Mouse (Mus musculus) left cerebral cortex, adult 18-20 months (tissue): ENCODE data around the gene Hus1b. TPM values are rescaled to one million over a fixed set of nuclear protein-coding genes. Genes with fewer than 3 reads are reported as not detected.

Source experiments
- DNase-seq, 2 experiments: peaks; one replicate each; pipeline ENCODE4 v3.0.0; 2021 to 2022; ENCODE audit warnings: low spot score in 2 of 2, mixed read lengths in 1 of 2
- total RNA-seq, 2 experiments: library from RNA; stranded (reverse); gene quantifications; 2 replicates each; pipeline ENCODE4 v1.2.3; 2021

The Hus1b gene
- total RNA-seq, 2 experiments from 2014 or later, result 0.47 to 0.72 TPM

- DNase-seq, result no peak
Observed at GRCm38 (mm10) chr13:30952044-30952443, 4.5 kb upstream of the Hus1b start.

- no peak for DNase-seq
Observed at GRCm38 (mm10) chr13:30949181-30949580, 1.6 kb upstream of the Hus1b start.

GRCm38 (mm10) chr13:30947129-30947528 lies 430 bp downstream of the Hus1b start:
- no peak for DNase-seq

GRCm38 (mm10) chr13:30945788-30946187 lies 1.8 kb downstream of the Hus1b start:
- DNase-seq, result no peak

- DNase-seq, result no peak
Observed at GRCm38 (mm10) chr13:30932972-30933371, 14.6 kb downstream of the Hus1b start.

GRCm38 (mm10) chr13:30931613-30932012 lies 15.9 kb downstream of the Hus1b start:
- no peak for DNase-seq

GRCm38 (mm10) chr13:30929119-30929518 lies 18.4 kb downstream of the Hus1b start:
- no peak for DNase-seq

GRCm38 (mm10) chr13:30924269-30924668 lies 23.3 kb downstream of the Hus1b start:
- no peak for DNase-seq

- DNase-seq, result no peak
Observed at GRCm38 (mm10) chr13:30921914-30922313, 25.6 kb downstream of the Hus1b start.

GRCm38 (mm10) chr13:30913757-30914156 lies 33.8 kb downstream of the Hus1b start:
- DNase-seq, result no peak

- no peak for DNase-seq
Observed at GRCm38 (mm10) chr13:30913028-30913427, 34.5 kb downstream of the Hus1b start.

GRCm38 (mm10) chr13:30911931-30912625 lies 35.5 kb downstream of the Hus1b start:
- DNase-seq, result no peak

GRCm38 (mm10) chr13:30910889-30911288 lies 36.7 kb downstream of the Hus1b start:
- no peak for DNase-seq

GRCm38 (mm10) chr13:30902286-30902685 lies 45.3 kb downstream of the Hus1b start:
- DNase-seq, result no peak

GRCm38 (mm10) chr13:30901387-30902041 lies 46.0 kb downstream of the Hus1b start:
- no peak for DNase-seq

Other genes with a start within 250 kb of the Hus1b start
- gene Irf4, start 198.5 kb downstream of the Hus1b start, total RNA-seq, result under 1 TPM; 0.26 TPM
- 10 to 100 TPM; 42.6 to 44.8 TPM for gene Exoc2, start 26.3 kb upstream of the Hus1b start, total RNA-seq
- not detected for gene Gm5447, start 26.4 kb upstream of the Hus1b start, total RNA-seq